Mouse (Mus musculus): ENCODE results near the gene Tcf25.
A peak's percentile ranks its signal among the peaks of the same experiment; 100 is the strongest.

- TF ChIP-seq CTCF (IDR thresholded peaks at IDR 0.05; ENCODE audit: extremely low read depth, insufficient read length, insufficient replicate concordance, low read depth, low read length) (peak; percentile 72; the same call in 1 of the 2 replicates), POLR2A (IDR thresholded peaks at IDR 0.05; ENCODE audit: low read depth, low read length) (no peak)
These were observed 48.7 kb downstream of the Tcf25 start for GRCm38 (mm10) chr8:123422056-123422780.

All from small intestine, adult 2 months (tissue).